Mouse (Mus musculus) G1E (cell line): ENCODE data around the gene Daam1. TPM values are rescaled to one million over a fixed set of nuclear protein-coding genes. Genes with fewer than 3 reads are reported as not detected.

Experiments used
- ATAC-seq: 2 replicates; pipeline ENCODE4 v1.8.0; 2016; ENCODE audit warnings: mild to moderate bottlenecking; ENCODE audit not compliant: insufficient number of reproducible peaks, poor library complexity, low FRiP score, severe bottlenecking; ENCODE audit errors: extremely low read depth
- DNase-seq: peaks from one replicate; pipeline ENCODE4 v3.0.0; 2012; ENCODE audit warnings: low spot score
- H3K27me3 ChIP-seq: 2 replicates; pipeline ENCODE4 v1.6.1; 2012; ENCODE audit warnings: mild to moderate bottlenecking, low read length, inconsistent platforms; ENCODE audit not compliant: insufficient read depth
- H3K36me3 ChIP-seq: replicated peaks from 2 replicates; pipeline ENCODE3; 2012; ENCODE audit warnings: mild to moderate bottlenecking, inconsistent platforms
- H3K4me1 ChIP-seq: 2 replicates; pipeline ENCODE4 v1.6.1; 2012; ENCODE audit warnings: low read depth, low read length, inconsistent platforms, mixed read lengths; ENCODE audit not compliant: insufficient read depth
- H3K4me3 ChIP-seq: 2 replicates; pipeline ENCODE4 v1.5.1; 2012; ENCODE audit warnings: low read depth, mild to moderate bottlenecking, inconsistent platforms, low read length, moderate library complexity, mixed read lengths
- H3K9me3 ChIP-seq: replicated peaks from 2 replicates; pipeline ENCODE4 v1.6.1; 2012; ENCODE audit warnings: inconsistent platforms
- CTCF ChIP-seq: IDR thresholded peaks from 2 replicates; pipeline ENCODE4 v1.5.1; 2012; ENCODE audit warnings: low read depth, low read length, inconsistent platforms, mixed read lengths
- GATA1 ChIP-seq: IDR thresholded peaks from 2 replicates; pipeline ENCODE4 v1.6.1; 2012; ENCODE audit warnings: borderline replicate concordance, low read length, inconsistent platforms, mixed read lengths
- GATA2 ChIP-seq: IDR thresholded peaks from 2 replicates; pipeline ENCODE4 v1.6.1; 2012; ENCODE audit warnings: low read depth, low read length, inconsistent platforms, borderline replicate concordance
- POLR2AphosphoS5 ChIP-seq: IDR thresholded peaks from 2 replicates; pipeline ENCODE4 v1.6.1; 2012; ENCODE audit warnings: low read depth, low read length, inconsistent platforms; ENCODE audit not compliant: insufficient replicate concordance
- TAL1 ChIP-seq: conservative IDR thresholded peaks from 2 replicates; pipeline ENCODE4 v1.6.1; 2012; ENCODE audit warnings: low read depth, low read length, inconsistent platforms, mixed read lengths
- polyA plus RNA-seq: library from polyadenylated mRNA; stranded (reverse); fragments of >175 nt; gene quantifications from 2 replicates; pipeline ENCODE4 v1.2.3, GENCODE M21; 2012
- total RNA-seq, 2 experiments: library from RNA; stranded (forward) in 1 of 2; stranded (reverse) in 1 of 2; fragments of 200-1000 nt in 1 of 2; fragments of >200 nt in 1 of 2; fragmentation: Nextera tagmentation in 1 of 2; gene quantifications; 2 replicates each; pipeline ENCODE4 v1.2.3; 2014 to 2017

Gene Daam1
- total and polyA plus RNA-seq, 3 experiments = 19.8 to 69.8 (median 57.3) TPM

GRCm38 (mm10) chr12:71880987-71881386 is 50.1 kb downstream of the Daam1 start:
- Histone ChIP-seq H3K9me3 (no peaks in the 10 kb centered on the region), H3K4me1 (peaks cover 37% of the 10 kb centered on the region), H3K36me3 (peaks cover 53% of the 10 kb centered on the region), H3K4me3 (no peak overlapping the region), H3K27me3 (no peaks in the 10 kb centered on the region)
- ATAC-seq (no peak), DNase-seq (no peak)
- TF ChIP-seq GATA1 = no peak
- no peak for TF ChIP-seq GATA2
- no peak for TF ChIP-seq TAL1
- no peak for TF ChIP-seq CTCF
- no peak for TF ChIP-seq POLR2AphosphoS5

GRCm38 (mm10) chr12:71881477-71881876 is 50.6 kb downstream of the Daam1 start:
- ATAC-seq (no peak), DNase-seq (no peak)
- H3K4me3 ChIP-seq = no peak overlapping the region
- peaks cover 40% of the 10 kb centered on the region for H3K4me1 ChIP-seq
- no peaks in the 10 kb centered on the region for H3K27me3 ChIP-seq
- peaks cover 53% of the 10 kb centered on the region for H3K36me3 ChIP-seq
- H3K9me3 ChIP-seq = no peaks in the 10 kb centered on the region
- TF ChIP-seq TAL1 (no peak), CTCF (no peak), POLR2AphosphoS5 (no peak), GATA2 (no peak), GATA1 (no peak)

GRCm38 (mm10) chr12:71883066-71883711 is 52.3 kb downstream of the Daam1 start:
- ATAC-seq = no peak
- Histone ChIP-seq H3K36me3 (peaks cover 50% of the 10 kb centered on the region), H3K4me1 (peaks cover 54% of the 10 kb centered on the region), H3K4me3 (no peak overlapping the region), H3K9me3 (no peaks in the 10 kb centered on the region), H3K27me3 (no peaks in the 10 kb centered on the region)
- no peak for DNase-seq
- no peak for TF ChIP-seq CTCF
- no peak for TF ChIP-seq GATA1

- no peak overlapping the region for H3K4me3 ChIP-seq
- peaks cover 58% of the 10 kb centered on the region for H3K36me3 ChIP-seq
- DNase-seq (no peak), ATAC-seq (no peak)
- no peak for TF ChIP-seq TAL1
- TF ChIP-seq GATA2 = no peak
- no peak for TF ChIP-seq CTCF
- no peak for TF ChIP-seq POLR2AphosphoS5
- no peak for TF ChIP-seq GATA1
- H3K4me1 ChIP-seq = peaks cover 71% of the 10 kb centered on the region
- no peaks in the 10 kb centered on the region for H3K27me3 ChIP-seq
- no peaks in the 10 kb centered on the region for H3K9me3 ChIP-seq
Observed at GRCm38 (mm10) chr12:71885170-71885574, 54.3 kb downstream of the Daam1 start.

GRCm38 (mm10) chr12:71885717-71886116 is 54.8 kb downstream of the Daam1 start:
- no peak overlapping the region for H3K4me3 ChIP-seq
- peaks cover 61% of the 10 kb centered on the region for H3K36me3 ChIP-seq
- DNase-seq (no peak), ATAC-seq (no peak)
- H3K27me3 ChIP-seq = no peaks in the 10 kb centered on the region
- no peaks in the 10 kb centered on the region for H3K9me3 ChIP-seq
- TF ChIP-seq POLR2AphosphoS5 = no peak
- TF ChIP-seq CTCF = no peak
- TF ChIP-seq TAL1 = no peak
- TF ChIP-seq GATA1 = no peak
- TF ChIP-seq GATA2 = no peak
- peaks cover 69% of the 10 kb centered on the region for H3K4me1 ChIP-seq

- Histone ChIP-seq H3K27me3 (no peaks in the 10 kb centered on the region), H3K36me3 (peaks cover 58% of the 10 kb centered on the region), H3K9me3 (no peaks in the 10 kb centered on the region), H3K4me3 (no peak overlapping the region), H3K4me1 (peaks cover 70% of the 10 kb centered on the region)
- TF ChIP-seq GATA1 (no peak), TAL1 (no peak), CTCF (no peak), GATA2 (no peak), POLR2AphosphoS5 (no peak)
- no peak for ATAC-seq
- DNase-seq = no peak
Observed at GRCm38 (mm10) chr12:71886406-71886805, 55.5 kb downstream of the Daam1 start.

GRCm38 (mm10) chr12:71886941-71887340 is 56.1 kb downstream of the Daam1 start:
- Histone ChIP-seq H3K36me3 (peaks cover 57% of the 10 kb centered on the region), H3K27me3 (no peaks in the 10 kb centered on the region), H3K4me3 (no peak overlapping the region), H3K9me3 (no peaks in the 10 kb centered on the region), H3K4me1 (peaks cover 76% of the 10 kb centered on the region)
- no peak for TF ChIP-seq GATA2
- TF ChIP-seq POLR2AphosphoS5 = no peak
- no peak for TF ChIP-seq GATA1
- TF ChIP-seq TAL1 = no peak
- no peak for TF ChIP-seq CTCF
- no peak for DNase-seq
- no peak for ATAC-seq
